Mouse (Mus musculus): Measurements from ENCODE around the gene Mfap5.
"Not testable (repeated sequence)": the region's sequence is repeated elsewhere in the genome, so short reads cannot be mapped to it uniquely, and the experiment has no call there.

Gene Mfap5

DNA sequence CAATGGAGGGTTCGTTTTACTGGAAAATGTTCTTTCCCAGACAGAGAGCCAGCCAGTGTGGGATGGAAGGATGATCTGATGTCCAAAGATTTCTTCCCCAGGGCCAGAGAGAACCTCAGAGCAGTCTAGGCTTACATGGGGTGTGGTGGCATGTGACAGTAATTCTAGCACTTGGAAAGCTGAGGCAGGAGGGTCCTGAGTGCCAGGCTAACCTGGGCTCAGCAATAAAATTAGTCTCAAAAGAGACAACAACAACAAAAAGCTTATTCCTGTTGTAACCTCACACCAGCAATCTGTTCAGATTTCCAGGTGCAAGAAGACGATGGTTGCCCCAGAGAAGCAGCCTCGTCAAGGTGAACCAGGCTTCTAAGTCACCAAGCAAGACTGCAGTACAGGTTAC, at the start of gene Mfap5:
Mfap5 (plus strand) TSS at position 301 of the 400 bp plus-strand sequence.
- DNase-seq (ENCODE audit: low spot score in 2 of 2), result no peak

DNA sequence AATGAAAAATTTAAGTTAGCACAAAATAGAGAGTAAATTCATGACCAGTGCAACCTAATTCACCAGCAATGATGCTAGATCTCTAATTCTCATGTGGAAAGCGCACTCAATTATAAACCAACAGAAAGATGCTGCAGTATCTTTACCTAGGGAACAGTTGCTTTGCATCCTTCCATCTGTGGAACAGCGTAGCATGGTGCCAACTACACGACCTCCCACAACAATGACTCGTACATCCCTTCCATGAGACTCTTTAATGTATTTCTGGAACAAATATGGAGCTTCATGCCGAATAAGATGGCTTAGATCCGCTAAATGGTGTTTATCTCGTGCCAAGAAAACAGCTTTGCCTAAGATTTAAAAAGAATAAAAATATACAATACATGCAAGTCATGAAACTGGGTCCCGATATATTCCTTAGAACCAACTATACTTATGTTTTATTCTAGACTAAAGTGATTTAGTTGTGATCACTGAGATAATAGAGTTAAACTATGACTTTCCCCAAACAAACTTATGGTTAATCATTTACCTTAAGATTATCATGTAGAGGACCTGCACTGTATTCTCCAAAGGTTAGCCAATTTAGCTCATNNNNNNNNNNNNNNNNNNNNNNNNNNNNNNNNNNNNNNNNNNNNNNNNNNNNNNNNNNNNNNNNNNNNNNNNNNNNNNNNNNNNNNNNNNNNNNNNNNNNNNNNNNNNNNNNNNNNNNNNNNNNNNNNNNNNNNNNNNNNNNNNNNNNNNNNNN, 46.5 kb upstream of the Mfap5 start:
- DNase-seq (ENCODE audit: low spot score in 2 of 2), result no peak

DNA sequence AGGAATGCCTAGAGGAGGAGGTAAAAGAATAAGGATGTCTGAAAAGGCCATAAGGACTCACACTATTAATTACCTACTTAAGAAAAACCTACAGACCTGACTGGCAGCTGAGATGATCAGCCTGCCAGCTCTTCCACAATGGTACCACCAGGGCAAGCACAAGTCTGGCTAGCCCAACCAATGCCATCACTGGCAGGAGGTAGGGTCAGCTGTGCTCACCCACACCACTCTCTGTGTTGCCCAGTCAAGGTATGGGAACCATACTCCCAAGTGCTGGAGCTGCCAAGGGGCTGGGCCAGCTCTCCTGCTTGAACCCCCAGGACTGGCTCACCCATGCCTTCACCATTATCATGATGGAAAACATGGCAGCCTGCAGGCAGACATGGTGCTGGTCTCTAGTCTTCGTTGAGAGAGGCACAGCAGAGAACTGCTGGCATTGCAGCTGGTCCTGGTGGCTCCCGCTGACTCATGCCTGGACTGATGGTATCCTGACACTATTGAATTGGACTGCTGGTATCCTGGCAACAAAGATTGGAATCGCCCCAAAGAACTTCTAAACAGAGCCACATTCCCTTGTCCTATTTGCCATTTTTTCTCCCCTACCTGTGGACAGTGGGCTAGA, 39.4 kb upstream of the Mfap5 start:
- DNase-seq (ENCODE audit: low spot score in 2 of 2), result no peak

DNA sequence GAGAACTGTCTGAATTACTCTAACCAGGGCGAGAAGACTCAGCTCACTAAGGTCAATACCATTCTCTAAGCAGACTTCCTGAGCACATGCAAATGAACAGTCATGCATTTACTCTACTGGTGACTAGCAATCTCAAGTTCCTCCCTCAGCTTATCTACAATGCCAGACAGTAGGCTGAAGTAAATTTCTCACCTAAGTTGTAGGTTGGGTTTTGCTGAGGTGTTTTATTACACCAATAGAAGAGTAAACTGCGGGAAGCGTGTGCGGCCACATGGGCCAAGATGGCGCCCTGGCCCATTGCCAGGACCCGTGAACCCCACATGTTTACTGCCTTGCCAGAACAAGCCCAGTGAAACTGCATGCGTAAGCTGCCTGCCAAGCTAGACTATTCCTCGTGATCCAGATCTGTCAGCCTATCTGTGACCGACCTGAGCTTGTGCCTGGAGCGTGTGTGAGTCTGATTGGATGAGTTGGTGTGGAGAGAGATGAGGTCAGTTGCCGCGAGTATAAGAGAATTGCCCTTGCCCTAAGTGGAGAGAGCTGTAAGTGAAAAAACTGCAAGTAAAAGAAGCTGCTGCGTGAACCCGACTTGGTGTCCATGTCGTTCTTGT, 36.5 kb upstream of the Mfap5 start:
- no peak for DNase-seq (ENCODE audit: low spot score in 2 of 2)

DNA sequence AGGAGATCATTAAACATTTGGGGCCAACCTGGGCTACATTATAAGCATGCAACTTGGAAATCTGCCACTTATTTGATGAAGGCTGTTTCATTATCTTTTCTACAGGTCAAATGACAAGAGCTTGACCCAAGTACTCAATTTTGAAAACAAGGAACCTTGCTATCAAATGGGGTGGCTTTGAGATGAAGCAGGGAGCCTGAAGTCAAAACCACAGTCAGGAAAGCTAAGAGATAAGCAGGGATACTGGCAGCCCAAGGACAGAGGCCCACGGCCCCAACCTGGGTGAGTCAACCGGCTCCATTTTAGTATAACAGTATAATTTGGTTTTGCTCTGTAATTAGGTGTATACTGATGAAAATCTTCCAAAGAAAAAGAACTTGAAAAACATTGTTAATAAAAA, 35.4 kb upstream of the Mfap5 start:
- no peak for DNase-seq (ENCODE audit: low spot score in 2 of 2)

DNA sequence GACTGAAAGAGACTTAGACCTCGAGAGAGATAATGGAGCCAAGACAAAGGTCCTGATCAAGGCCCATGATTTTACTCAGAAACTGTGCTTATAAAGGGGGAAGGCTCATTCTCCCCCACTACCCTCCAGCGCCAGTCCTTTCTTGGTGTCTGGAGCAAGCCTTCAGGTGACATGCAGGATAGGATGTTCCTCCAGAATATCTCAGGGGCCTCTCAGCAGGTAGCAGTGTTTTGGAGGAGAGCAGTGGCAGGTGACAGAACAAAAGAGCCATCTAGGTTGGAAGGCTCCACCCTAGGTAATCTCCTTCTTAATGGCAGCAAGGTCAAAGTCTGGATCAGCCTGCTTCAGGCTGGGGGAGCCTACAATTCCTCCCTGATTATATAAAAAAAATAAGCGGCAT, 34.2 kb upstream of the Mfap5 start:
- not testable (repeated sequence) for DNase-seq (ENCODE audit: low spot score in 2 of 2)

DNA sequence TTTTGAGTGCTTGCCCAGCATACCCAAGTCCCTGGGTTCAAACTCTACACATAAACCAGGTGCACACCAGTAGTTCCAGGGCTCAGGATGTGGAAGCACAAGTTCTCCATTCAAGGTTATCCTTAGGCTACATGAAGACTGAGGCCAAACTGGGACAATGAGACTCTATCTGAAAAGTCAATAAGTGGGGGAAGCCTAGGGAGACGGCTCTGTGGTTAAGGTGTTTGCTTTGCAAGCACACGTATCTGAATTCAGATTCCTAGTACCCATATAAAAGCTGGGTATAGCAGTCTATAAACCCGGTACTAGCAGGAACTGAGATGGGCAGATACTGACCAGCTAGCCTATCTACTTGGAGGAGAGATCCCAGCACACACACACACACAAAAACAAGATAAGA, 27.6 kb upstream of the Mfap5 start:
- no peak for DNase-seq (ENCODE audit: low spot score in 2 of 2)

DNA sequence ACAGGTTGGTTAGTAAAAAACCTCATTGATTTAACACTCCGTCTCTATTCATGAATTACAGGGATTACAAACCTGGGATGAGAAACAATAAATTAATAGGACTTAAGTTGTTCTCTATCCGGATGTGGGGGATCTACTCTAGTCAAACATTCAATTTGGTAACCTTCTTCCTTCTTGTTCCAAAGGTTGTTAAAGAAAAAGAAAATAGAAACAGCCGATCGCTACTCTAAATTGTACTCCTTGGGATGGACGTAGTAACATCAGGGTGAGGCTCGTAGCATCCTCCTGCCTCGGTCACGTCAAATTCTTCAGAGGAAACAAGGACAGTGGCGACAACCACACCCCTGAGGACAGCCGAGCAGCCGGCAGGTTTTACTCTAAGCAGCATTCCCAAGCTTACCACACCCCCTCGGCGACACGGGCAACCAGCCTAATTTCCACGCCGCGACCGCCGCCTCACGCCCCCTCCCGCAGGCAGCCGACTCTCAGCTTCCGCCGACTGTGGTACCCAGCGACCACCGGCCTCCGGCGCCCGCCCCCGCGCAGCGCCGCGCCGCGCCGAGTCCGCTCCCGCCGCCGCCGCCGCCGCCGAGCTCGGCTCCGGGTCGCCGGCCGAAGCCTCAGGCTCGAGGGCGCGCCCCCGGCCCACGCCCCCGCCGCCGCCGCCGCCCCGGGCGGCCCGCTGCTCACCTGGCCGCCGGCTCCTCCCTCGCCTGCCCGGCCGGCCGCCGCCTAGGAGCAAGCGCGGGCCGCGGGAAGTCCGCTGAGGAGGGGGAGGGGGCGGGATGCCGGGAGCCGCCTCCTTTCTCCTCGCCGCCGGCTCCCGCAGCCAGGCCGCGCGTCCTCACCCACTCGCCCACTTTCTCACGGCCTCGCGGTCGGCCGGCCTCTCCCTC, 20.0 kb upstream of the Mfap5 start:
- no peak for DNase-seq (ENCODE audit: low spot score in 2 of 2)

DNA sequence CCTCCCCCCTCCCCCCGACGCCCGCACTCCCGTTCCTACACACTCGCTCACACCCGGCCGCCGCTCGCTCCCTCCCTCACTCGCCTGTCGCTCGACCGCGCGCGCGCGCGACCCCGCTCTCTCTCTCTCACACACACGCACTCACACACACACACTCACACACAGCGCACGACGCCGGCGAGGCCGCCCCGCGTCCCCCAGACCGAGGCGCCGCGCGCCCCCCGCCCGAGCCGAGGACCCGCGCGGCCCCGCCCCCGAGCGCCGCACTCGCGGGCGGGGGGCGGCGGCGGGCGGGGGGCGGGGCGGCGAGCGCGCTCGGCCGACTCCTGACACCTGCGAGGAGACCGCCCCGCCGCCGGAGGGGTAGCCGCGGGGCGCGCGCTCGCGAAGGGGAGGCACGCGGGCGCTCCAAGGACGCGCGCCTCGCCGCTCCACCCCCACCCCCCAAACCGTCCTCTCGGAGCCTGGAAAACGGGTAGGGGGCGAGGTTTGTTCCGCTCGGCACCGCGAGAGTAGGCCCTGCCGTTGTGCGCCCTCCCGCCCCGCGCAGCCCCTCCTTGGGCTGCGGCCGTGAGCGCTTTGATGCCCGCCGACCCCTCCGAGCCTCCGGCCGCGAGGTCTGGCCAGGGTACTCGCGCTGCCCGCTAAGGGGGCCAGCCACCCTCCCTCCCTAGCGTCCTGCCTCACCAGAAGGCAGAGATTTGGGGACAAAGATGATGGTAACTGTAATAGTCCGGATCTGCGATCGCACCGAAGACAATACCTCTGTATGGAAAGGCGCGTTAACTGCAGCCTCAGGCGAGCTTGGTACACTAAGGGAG, 19.1 kb upstream of the Mfap5 start:
- DNase-seq (ENCODE audit: low spot score in 2 of 2), result peak in 1 of 2 experiments; percentile 26

DNA sequence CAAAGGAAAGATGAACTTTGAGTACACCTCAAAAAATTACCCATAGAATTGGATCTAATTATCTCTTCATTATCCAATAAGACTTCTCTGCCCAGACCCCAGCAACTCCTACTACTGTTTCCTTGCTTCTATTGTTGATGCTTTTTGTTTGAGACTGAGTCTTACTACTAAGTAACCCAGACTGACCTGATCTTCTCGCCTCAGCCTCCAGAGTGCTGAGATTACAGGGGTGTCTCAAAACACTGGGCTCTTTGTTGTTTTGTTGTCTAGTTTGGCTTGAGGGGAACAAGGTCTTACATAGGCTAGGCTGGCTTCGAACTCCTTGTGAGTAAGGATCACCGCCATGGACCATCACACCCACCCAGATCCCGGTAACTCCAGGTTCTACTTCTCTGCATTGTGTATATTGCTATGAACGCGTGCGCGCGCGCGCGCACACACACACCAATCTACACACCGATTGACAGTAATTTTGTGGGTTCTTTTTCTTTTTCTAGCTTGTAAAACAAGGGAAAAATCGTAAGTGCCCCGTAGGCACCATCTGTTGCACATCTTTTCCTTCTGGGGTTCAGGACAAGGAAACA, 14.6 kb upstream of the Mfap5 start:
- no peak for DNase-seq (ENCODE audit: low spot score in 2 of 2)

DNA sequence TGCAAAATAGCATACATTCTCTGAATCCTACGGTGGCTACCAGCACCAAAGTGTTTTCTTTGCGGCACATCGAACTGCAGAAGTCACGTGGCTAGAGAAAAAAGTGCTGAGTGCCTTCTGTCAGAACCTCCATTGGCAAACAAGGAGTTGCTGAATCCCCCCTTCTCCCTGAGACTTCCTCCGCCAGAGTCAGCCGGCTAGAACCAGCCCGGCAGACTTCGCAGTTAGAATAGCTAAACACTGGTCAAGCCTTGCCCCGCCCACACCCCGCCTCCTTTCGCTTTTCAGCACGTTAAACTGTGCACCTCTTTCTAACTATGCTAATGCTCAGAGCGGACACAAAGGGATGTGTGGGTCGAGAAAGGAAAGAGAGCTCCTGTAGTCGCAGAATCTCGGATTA, 14.1 kb upstream of the Mfap5 start:
- no peak for DNase-seq (ENCODE audit: low spot score in 2 of 2)

DNA sequence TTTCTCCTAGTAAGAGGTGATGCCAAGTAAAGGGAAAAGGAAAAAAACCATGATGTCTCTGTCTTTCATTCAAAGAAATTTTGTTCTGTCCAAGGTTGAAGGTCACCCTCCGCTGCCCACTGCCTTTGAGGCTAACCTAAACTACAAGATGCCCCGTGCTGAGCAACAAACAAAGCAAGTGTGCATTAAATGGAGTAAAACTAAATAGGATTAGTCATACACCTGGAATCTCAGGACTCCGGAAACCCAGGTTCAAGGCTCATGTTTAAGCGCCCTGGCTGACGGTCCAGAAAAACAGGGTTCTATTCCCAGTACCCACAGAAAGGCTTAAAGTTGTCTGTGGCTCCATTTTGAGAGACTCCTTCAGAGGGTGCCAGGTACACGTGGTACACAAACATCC, 13.2 kb upstream of the Mfap5 start:
- DNase-seq (ENCODE audit: low spot score in 2 of 2), result no peak

DNA sequence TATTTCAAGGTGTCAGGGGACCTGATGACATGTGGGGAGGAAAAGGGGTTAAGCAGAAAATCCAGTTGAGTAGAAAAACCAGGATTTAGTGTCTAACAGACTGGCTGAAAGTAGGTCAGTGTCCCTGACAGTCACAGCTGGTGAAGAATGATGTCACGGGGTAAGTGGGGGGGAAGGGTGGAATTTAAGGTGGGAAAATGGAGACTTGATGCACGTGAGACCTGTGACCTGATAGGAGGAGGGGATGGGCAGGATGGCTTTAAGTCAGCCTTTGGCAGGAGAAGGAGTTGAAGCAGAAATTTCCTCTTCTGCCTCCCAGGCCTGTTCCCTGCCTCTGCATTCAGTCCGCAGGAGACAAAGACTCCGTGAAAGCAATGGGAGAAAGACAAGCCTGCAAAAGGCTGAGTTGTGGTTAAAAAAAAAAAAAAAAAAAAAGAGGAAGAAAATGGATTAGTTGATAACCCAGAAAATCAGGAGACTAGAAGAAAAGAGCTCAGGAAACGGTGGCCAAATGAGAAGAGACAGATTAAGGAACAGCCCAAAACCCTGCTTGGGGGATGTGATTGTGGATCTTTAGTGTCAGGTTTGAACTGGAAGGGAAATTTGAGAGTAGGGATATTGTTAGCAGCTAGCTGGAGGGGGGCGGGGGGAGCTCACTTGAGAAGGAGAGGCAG, 11.7 kb upstream of the Mfap5 start:
- no peak for DNase-seq (ENCODE audit: low spot score in 2 of 2)

DNA sequence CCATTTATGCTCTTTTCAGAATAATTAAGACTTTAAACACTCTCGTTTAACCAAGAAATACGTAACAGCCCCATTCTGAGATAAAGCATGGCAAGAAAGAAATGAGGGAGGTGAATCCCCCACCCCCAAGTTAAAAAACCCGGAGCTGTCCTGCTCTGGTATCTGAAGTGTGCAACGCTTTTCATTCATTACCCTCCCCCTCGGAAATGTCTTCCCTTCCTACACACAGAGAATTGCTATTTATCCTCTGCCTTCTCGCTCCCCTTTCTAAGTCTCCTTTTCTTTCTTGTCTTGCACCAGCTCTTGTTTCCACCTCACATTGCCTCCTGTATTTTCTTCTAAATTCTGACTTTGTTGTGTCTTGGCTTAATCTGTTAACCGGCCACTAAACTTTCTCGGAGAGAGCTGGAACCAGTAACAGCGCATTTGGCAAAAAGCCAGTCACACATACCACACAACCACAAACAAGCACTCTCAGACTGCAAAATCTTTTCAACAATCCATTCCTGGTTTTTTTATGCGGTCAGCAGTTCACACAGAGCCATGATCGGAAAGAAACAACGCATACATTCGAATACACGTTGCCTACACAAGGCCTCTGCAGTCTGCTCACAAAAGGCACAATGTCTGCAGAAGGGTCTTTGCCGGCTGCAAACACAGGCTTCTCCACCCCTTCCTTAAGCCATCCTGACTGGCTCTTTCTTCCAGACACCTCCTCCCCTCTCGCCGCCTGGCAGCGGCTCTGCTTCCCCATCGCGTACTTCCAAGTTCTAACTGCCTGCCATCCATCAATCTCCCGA, 10.4 kb upstream of the Mfap5 start:
- DNase-seq (ENCODE audit: low spot score in 2 of 2), result no peak

DNA sequence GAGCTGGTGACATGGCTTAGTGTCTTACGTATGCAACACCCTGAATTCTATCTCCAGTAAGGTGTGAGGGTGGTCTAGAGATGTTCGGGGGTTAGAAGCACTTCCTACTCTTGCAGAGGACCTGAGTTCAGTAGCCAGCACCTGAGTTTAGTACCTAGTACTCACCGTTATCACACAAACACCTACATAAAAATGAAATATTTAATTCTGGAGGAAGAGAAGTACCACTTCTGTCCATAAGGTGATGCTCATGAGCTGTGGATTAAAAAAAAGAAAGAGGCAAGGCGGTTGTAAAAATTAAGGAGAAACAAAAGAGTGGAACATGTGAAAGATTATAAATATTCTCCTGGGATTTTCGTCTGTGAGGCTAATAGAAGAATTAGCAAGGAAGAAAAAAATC, 9.1 kb upstream of the Mfap5 start:
- DNase-seq (ENCODE audit: low spot score in 2 of 2), result no peak

DNA sequence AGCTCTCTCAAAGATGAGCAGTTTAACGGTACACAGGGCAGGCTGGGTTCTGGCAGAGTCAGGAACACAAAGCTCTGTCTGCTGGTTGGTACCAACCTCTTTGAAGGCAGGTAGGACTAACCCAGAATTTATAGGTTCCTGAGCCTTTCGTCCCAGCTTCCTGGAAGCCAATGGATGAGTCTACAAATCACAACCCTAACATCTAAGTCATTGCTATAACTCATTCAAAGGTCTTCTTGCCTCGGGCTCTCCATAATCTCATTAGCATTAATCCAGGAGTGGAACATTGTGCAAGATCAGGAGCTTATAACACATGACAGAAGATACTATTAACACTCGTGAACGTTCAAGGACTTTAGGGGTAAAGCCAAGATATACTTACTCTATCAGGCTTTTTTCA, 7.0 kb upstream of the Mfap5 start, which contains the start of gene Rimklb:
Rimklb (minus strand) TSS at position 101 of the 400 bp plus-strand sequence.
- no peak for DNase-seq (ENCODE audit: low spot score in 2 of 2)

DNA sequence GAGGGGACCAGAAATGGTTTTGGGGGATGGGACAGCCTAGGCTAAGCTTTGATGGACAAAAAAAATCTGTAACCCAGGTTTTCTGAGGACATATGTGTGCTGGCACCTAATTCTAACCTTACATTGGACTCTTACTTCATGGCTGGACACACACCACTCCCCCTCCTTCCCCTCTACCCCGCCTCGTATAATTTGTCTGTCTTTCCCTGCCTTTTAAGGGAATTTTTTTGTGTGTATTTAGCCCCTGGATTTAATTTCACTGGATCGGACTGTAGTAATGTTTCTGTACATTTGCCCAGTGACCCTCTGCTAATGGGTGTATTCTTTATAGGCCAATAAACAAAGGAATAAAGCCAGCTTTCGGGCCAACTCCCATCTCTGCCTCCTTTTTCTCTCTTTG, 604 bp upstream of the Mfap5 start:
- DNase-seq (ENCODE audit: low spot score in 2 of 2), result no peak

DNA sequence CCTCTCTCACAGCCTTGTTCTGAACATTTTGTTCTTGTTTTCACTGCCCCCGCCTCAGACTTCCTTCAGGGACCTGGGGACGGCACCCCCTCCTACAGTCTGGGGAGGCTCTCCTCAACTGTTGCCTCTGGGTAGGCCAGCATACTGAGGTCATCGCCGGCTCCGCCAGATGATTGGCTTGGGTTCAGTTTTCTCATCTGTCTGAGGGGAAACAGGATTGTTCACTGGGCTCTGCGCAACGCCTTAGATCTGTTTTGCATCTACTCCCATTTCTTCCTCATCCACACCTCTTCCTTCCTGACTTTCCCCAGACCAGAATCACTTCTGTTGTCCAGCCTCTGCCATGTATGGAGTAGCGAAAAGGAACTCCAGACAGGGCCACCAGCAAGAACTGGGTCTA, 2.8 kb downstream of the Mfap5 start:
- no peak for DNase-seq (ENCODE audit: low spot score in 2 of 2)
